Mouse (Mus musculus): Measurements from ENCODE around the gene Gm5458. TPM values are rescaled to one million over a fixed set of nuclear protein-coding genes. Genes with fewer than 3 reads are reported as not detected.
"Not testable (repeated sequence)": the region's sequence is repeated elsewhere in the genome, so short reads cannot be mapped to it uniquely, and the experiment has no call there.

Gm5458 gene
- total RNA-seq (2021), result not detected

DNA sequence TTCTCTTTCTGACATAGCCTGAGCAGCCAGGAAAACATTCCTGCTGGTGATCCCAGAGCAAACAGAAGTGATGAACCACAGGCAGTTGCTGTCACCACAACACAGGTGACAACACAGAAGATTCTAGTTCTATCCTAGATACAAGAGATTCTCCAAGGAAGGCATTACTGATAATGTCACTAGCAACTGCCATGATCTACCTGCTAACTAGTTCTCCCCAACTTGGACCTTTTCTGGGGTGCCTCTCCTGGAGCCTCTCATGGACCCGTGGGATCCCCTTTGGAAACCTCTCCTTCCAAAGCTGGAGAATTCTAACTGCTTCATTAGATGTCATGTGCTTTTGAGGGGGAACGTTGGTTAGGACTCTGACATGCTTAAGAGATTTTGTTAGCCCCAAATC is at the start of gene Gm5458:
Gene Gm5458 (minus strand): TSS at position 101 of the 400 bp plus-strand sequence.
- not testable (repeated sequence) for DNase-seq

DNA sequence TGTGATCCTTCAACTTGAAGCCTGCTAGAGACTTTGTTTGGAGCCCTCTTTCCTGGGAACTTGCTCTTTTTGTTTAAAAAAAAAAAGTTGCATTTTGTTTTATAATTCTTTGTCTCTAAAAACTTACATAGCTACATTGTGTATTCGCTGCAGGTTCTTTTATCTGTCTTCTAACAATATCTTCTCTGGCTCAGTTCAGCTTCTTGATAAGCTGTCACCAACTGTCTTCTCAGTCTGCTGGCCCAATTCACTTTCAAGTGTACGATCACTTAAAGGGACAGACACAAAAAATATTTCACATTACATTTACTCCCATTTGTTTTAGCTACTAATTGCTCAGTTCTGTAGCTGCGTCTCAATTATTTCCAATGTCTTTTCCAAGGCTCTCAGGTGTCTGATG is 43.9 kb upstream of the Gm5458 start:
- no peak for DNase-seq

- DNase-seq, result peak; percentile 54
Observed at GRCm38 (mm10) chr14:19584804-19585667, 17.3 kb downstream of the Gm5458 start, which contains the start of gene Gm2237. Gm2237 (minus strand) TSS chr14:19585135.

- DNase-seq, result not testable (repeated sequence)
Observed at GRCm38 (mm10) chr14:19549863-19550262, 52.5 kb downstream of the Gm5458 start, which contains the start of gene Gm2244. Gm2244 (minus strand) TSS chr14:19549963.

Other genes with a start within 250 kb of the Gm5458 start
- gene Gm21738, start 183.7 kb downstream of the Gm5458 start, total RNA-seq (2021), result not detected
- under 1 TPM; 0.19 to 0.23 TPM for gene Gm2244, start 52.6 kb downstream of the Gm5458 start, total RNA-seq (2021)
- 1 to 10 TPM; 3.2 to 6.4 TPM for gene Gm2237, start 17.4 kb downstream of the Gm5458 start, total RNA-seq (2021)
- 100 to 1,000 TPM; 118 to 125 TPM for gene Nid2, start 148.7 kb upstream of the Gm5458 start, total RNA-seq (2021)
- gene Rtraf, start 221.2 kb upstream of the Gm5458 start, total RNA-seq (2021), result 10 to 100 TPM; 83.7 to 84.1 TPM

All from heart, postnatal 4 days (tissue).